Mouse (Mus musculus) frontal cortex, postnatal 10 days (tissue): Measurements from ENCODE around the gene B3gnt9.

Experiments used
- DNase-seq, 2 experiments: peaks; one replicate each; pipeline ENCODE4 v3.0.0; 2022; ENCODE audit warnings: low spot score in 2 of 2, mixed read lengths in 1 of 2

The B3gnt9 gene

GRCm38 (mm10) chr8:105209153-105210110 lies 45.5 kb downstream of the B3gnt9 start:
- no peak for DNase-seq

DNA sequence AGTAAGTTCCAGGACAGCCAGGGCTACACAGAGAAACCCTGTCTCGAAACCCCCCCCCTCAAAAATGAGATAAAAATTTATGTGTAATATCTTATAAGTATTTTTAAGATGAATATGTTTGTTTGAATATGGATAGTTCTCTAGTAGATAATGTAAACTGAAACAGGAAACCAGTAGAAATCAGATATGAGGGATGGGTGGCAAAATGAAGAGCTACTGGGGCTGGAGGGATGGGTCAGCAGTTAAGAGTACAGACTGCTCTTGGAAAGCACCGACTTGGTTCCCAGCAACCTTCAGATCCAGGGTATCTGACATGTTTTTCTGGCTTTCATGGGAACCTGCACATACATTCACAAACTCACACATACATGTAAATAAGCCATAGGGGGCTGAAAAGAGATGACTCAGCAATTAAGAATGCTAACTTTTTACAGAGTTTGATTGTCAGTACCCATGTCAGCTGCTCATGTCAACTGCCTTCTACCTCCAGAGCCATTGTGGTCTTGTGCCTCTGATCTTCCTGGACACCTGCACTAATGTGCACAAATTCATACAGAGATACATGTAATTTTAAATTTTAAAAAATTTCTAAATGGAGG lies 47.2 kb downstream of the B3gnt9 start:
- DNase-seq: no peak

GRCm38 (mm10) chr8:105206766-105207275 lies 48.1 kb downstream of the B3gnt9 start:
- no peak for DNase-seq

DNA sequence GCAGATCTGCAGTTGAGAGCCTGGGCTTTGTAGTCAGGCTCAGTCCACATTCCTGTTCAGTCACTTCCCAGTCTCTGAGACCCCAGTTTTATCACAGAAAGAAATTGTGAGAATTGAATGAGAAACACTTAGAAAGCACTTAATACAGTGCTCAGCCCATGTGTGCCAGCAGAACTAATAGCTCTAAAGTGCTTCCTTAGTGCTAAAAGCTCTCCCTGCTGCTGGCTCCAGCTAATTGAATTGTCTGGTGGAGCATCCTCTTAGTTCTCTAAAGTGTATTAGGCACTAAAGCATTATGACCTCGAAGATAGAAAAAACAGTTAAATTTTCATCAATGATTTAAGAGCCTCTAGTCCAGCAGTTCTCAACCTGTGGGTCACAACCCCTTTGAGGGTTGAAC lies 49.2 kb downstream of the B3gnt9 start:
- no peak for DNase-seq
